Mouse (Mus musculus) duodenum, adult 2 months (tissue): ENCODE data around the gene Olfr457. TPM values are rescaled to one million over a fixed set of nuclear protein-coding genes. Genes with fewer than 3 reads are reported as not detected.

Experiments
- polyA plus RNA-seq: library from polyadenylated mRNA; depleted of rRNA; stranded (reverse); fragments of >200 nt; gene quantifications from 2 replicates; pipeline ENCODE4 v1.2.3, GENCODE M21; 2012; ENCODE audit warnings: low replicate concordance; rRNA removed

Gene Olfr457
- not detected in 2 replicates for polyA plus RNA-seq

DNA sequence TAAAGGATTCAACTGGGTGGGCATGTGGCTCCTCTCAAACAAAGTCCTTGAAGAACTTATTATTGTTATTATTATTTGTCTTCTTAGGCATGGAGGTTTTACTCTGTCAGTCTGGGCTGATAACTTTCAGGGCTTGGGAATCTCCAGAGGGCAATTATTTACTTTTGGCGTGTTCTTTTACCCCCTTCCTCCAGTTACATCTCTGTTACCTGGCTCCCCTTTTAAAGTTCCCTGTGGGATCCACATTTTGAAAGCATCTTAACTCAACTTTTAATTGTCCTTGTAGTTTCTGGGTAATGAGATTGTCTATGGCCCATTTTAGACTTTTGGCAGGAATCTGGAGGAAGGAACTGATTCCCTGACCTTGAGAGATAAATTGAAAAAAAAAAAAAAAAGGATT lies at the start of gene Olfr457:
TSS of gene Olfr457 (minus strand) at position 101 of the 400 bp plus-strand sequence.

DNA sequence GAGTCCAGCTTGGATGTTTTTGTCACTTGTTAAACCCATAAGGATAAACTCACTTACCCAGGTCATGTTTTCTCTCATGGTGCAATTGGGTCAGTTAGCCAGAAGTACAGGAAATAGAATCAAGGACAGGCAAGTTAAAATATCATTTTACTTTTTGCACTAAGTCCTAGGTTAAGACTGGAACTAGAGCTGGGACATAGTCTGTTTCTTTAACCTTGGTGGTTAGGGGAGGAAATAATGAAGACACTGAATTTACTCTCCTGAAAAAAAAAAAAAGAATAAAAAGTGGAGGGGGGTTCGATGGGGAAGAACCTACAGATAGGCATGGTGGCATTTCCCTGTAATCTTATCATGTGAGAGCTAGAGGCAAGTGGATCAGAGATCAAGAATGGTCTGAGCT lies 11.0 kb upstream of the Olfr457 start, which contains the start of gene Olfr456:
TSS of gene Olfr456 (minus strand) at position 101 of the 400 bp plus-strand sequence.

DNA sequence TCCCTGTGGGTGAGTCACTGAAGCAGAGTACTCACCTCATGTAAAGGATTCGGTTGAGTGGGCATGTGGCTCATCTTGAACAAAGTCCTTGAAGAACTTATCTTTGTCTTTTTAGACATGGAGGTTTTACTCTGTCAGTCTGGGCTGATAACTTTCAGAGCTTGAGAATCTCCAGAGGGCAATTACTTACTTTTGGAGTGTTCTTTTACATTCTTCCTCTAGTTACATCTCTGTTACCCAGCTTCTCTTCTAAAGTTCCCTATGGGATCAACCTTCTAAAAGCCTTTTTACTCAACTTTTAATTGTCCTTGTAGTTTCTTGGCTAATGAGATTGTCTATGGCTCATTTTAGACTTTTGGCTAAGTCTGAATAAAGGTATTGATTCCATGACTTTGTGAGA lies 11.0 kb downstream of the Olfr457 start, which contains the start of gene Olfr458:
TSS of gene Olfr458 (minus strand) at position 101 of the 400 bp plus-strand sequence.

GRCm38 (mm10) chr6:42434446-42434845 lies 41.7 kb downstream of the Olfr457 start, which contains the start of gene Tas2r126:
Gene Tas2r126, plus strand, starts transcription at chr6:42434535.

Other genes starting within 250 kb of the Olfr457 start
- gene Gstk1, start 230.4 kb downstream of the Olfr457 start, polyA plus RNA-seq, result 35.3 and 42.7 TPM in 2 replicates
- gene Tmem139, start 214.4 kb downstream of the Olfr457 start, polyA plus RNA-seq, result 28.7 and 43.7 TPM in 2 replicates
- gene Casp2, start 211.3 kb downstream of the Olfr457 start, polyA plus RNA-seq, result 9.4 and 17.3 TPM in 2 replicates
- 0.15 and 0.54 TPM in 2 replicates for gene Clcn1, start 189.7 kb downstream of the Olfr457 start, polyA plus RNA-seq
- 0.08 and 0.09 TPM in 2 replicates for gene Fam131b, start 151.7 kb downstream of the Olfr457 start, polyA plus RNA-seq
- gene Zyx, start 126.7 kb downstream of the Olfr457 start, polyA plus RNA-seq, result 165 and 301 TPM in 2 replicates
- 30.8 and 60.3 TPM in 2 replicates for gene Epha1, start 103.1 kb downstream of the Olfr457 start, polyA plus RNA-seq
- gene Tas2r143, start 76.1 kb downstream of the Olfr457 start, polyA plus RNA-seq, result not detected in 2 replicates
- gene Tas2r135, start 70.9 kb downstream of the Olfr457 start, polyA plus RNA-seq, result not detected in 2 replicates
- gene Tas2r126, start 41.8 kb downstream of the Olfr457 start, polyA plus RNA-seq, result not detected in 2 replicates
- not detected in 2 replicates for gene Olfr458, start 11.1 kb downstream of the Olfr457 start, polyA plus RNA-seq
- gene Olfr456, start 10.9 kb upstream of the Olfr457 start, polyA plus RNA-seq, result not detected in 2 replicates
- not detected in 2 replicates for gene Olfr455, start 71.3 kb upstream of the Olfr457 start, polyA plus RNA-seq
- not detected in 2 replicates for gene Tcaf3, start 121.4 kb upstream of the Olfr457 start, polyA plus RNA-seq
- gene Tcaf2, start 168.9 kb upstream of the Olfr457 start, polyA plus RNA-seq, result 2.0 and 3.3 TPM in 2 replicates
- gene Tcaf1, start 233.8 kb upstream of the Olfr457 start, polyA plus RNA-seq, result 1.9 and 3.2 TPM in 2 replicates